Mouse (Mus musculus) forebrain, embryonic 11.5 days (tissue): Measurements from ENCODE around the gene Atxn1. TPM values are rescaled to one million over a fixed set of nuclear protein-coding genes. Genes with fewer than 3 reads are reported as not detected.
A peak's percentile ranks its signal among the peaks of the same experiment; 100 is the strongest.

ENCODE experiments used
- ATAC-seq: fragments of 200-750 bp; cut with Nextera tagmentation; replicated peaks from 2 replicates; pipeline ENCODE4 v1.8.0; 2017; ENCODE audit warnings: moderate TSS enrichment; ENCODE audit not compliant: low FRiP score
- DNase-seq: peaks from one replicate; pipeline ENCODE4 v3.0.0-alpha.2; 2017; ENCODE audit warnings: low spot score
- H3K27ac ChIP-seq: fragments of 300-500 bp; sonication (generic); 2 replicates; pipeline ENCODE4 v1.5.1; 2014; ENCODE audit warnings: low read depth, low read length
- H3K27me3 ChIP-seq: fragments of 300-500 bp; sonication (generic); 2 replicates; pipeline ENCODE4 v1.6.1; 2014; ENCODE audit warnings: mild to moderate bottlenecking, low read length, mixed read lengths; ENCODE audit not compliant: control insufficient read depth, insufficient read depth
- H3K36me3 ChIP-seq: fragments of 300-500 bp; sonication (generic); 2 replicates; pipeline ENCODE4 v1.6.1; 2014; ENCODE audit warnings: mild to moderate bottlenecking, low read length, moderate library complexity, mixed read lengths; ENCODE audit not compliant: control insufficient read depth, insufficient read depth
- H3K4me1 ChIP-seq: fragments of 300-500 bp; sonication (generic); replicated peaks from 2 replicates; pipeline ENCODE4 v1.6.1; 2014; ENCODE audit warnings: low read length, mixed read lengths; ENCODE audit not compliant: control insufficient read depth, insufficient read depth
- H3K4me2 ChIP-seq: fragments of 300-500 bp; sonication (generic); 2 replicates; pipeline ENCODE4 v1.6.1; 2014; ENCODE audit warnings: low read depth, mild to moderate bottlenecking, low read length, moderate library complexity, mixed read lengths; ENCODE audit not compliant: severe bottlenecking
- H3K4me3 ChIP-seq: fragments of 300-500 bp; sonication (generic); 2 replicates; pipeline ENCODE4 v1.5.1; 2014; ENCODE audit warnings: low read depth, low read length
- H3K9ac ChIP-seq: fragments of 300-500 bp; sonication (generic); 2 replicates; pipeline ENCODE4 v1.6.1; 2014; ENCODE audit warnings: low read length
- H3K9me3 ChIP-seq: fragments of 300-500 bp; sonication (generic); 2 replicates; pipeline ENCODE4 v1.6.1; 2016; ENCODE audit warnings: low read length, mixed read lengths; ENCODE audit not compliant: control insufficient read depth
- WGBS: fragments of 180-500 bp; shearing (Covaris S2); extraction: QIAGEN DNeasy Blood & Tissue Kit; methylation state at CpG from one replicate; pipeline ENCODE4 v1.1.7; 2014; 5-methylcytosine and 5-hydroxymethylcytosine counted together
- polyA plus RNA-seq: library from polyadenylated mRNA; unstranded; fragments of >200 nt; fragmentation: Nextera tagmentation; extraction: Ambion mirVana; gene quantifications from 2 replicates; pipeline ENCODE4 v1.2.1, GENCODE M21; 2014

The Atxn1 gene
- polyA plus RNA-seq, 1 experiment from 2014 or later = 3.3 TPM

DNA sequence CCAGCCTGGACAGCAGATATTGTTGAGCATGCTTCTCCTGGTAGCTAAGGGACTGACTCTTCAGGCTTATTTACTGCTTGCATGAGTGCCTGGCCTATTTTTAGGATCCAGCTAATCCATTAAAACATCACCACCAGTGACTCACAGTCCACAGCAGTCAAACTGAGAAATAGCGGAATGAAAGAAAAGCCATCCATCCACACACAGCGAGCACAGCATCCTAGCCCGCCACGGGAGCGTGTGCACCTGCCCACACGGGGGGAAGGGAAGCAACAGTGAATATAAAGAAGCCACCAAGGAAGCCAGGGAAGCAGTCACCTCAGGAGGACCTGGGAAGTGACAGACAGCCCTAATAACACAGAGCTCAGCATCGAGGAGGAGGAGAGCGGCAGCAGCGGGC, 402.8 kb downstream of the Atxn1 start:
- H3K4me3 ChIP-seq = no peak overlapping the region
- H3K36me3 ChIP-seq = no peaks in the 10 kb centered on the region
- DNase-seq (no peak), ATAC-seq (no peak)
- H3K9me3 ChIP-seq = no peaks in the 10 kb centered on the region
- H3K27me3 ChIP-seq = no peaks in the 10 kb centered on the region
- H3K9ac ChIP-seq = no peak overlapping the region
- no peak overlapping the region for H3K27ac ChIP-seq
- peaks cover 2% of the 10 kb centered on the region; the same call in 1 of the 2 replicates for H3K4me1 ChIP-seq
- 83% methylated on average over 9 of the region's 9 CpGs for WGBS
- H3K4me2 ChIP-seq = no peak overlapping the region

DNA sequence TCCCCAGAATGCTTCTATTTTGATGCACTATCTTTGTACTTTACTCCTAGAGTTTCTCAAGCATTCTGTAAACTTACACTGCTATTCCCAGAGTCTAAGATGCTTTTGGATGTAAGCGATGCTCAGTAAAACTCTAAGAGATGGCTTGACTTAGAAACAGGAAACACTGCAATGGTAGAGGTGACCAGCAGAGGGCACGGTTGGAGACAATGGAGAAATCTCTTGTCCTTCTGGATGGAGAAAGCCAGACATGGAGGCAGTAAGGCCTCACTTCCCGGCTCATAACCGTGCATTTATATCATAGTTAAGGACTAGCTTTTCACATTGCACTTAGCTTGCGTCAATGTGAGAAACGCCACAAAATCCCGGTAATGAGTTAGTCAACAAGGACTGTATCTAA, 404.3 kb downstream of the Atxn1 start:
- Histone ChIP-seq H3K4me3 (no peak overlapping the region), H3K4me2 (no peak overlapping the region), H3K9me3 (no peaks in the 10 kb centered on the region), H3K9ac (no peak overlapping the region), H3K36me3 (no peaks in the 10 kb centered on the region), H3K27ac (no peak overlapping the region), H3K4me1 (peaks cover 2% of the 10 kb centered on the region; the same call in 1 of the 2 replicates), H3K27me3 (no peaks in the 10 kb centered on the region)
- DNase-seq = no peak
- 77% methylated on average over 7 of the region's 7 CpGs for WGBS
- no peak for ATAC-seq

- Histone ChIP-seq H3K4me1 (peaks cover 2% of the 10 kb centered on the region; the same call in 1 of the 2 replicates), H3K4me3 (no peak overlapping the region), H3K9ac (no peak overlapping the region), H3K36me3 (no peaks in the 10 kb centered on the region), H3K27ac (no peak overlapping the region), H3K27me3 (no peaks in the 10 kb centered on the region), H3K9me3 (no peaks in the 10 kb centered on the region), H3K4me2 (no peak overlapping the region)
- DNase-seq (no peak), ATAC-seq (no peak)
- WGBS = 92% methylated on average over 3 of the region's 3 CpGs
Observed at GRCm38 (mm10) chr13:45559258-45559657, 405.6 kb downstream of the Atxn1 start.

DNA sequence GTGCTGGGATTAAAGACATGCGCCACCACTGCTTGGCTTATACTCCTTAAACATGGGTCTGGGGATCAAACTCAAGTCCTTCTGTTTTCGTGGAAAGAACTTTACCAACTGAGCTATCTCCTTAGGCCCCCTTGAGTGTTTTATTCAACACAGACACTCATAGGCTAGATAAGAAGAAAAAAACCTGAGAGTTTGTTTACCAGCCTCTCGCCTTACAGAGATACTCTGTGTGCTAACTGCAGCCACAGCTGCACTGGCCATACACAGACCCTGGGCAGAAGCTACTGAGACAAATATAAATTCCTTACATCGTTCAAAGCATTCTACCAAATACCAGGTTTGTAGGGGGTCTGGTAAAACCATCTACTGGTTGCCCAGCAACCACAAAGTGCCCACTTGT, 406.4 kb downstream of the Atxn1 start:
- ATAC-seq (no peak), DNase-seq (no peak)
- no peak overlapping the region for H3K27ac ChIP-seq
- WGBS = 72% methylated on average over 4 of the region's 4 CpGs
- no peaks in the 10 kb centered on the region for H3K27me3 ChIP-seq
- H3K9me3 ChIP-seq = no peaks in the 10 kb centered on the region
- H3K36me3 ChIP-seq = no peaks in the 10 kb centered on the region
- no peak overlapping the region for H3K4me3 ChIP-seq
- peaks cover 2% of the 10 kb centered on the region; the same call in 1 of the 2 replicates for H3K4me1 ChIP-seq
- H3K4me2 ChIP-seq = no peak overlapping the region
- no peak overlapping the region for H3K9ac ChIP-seq

DNA sequence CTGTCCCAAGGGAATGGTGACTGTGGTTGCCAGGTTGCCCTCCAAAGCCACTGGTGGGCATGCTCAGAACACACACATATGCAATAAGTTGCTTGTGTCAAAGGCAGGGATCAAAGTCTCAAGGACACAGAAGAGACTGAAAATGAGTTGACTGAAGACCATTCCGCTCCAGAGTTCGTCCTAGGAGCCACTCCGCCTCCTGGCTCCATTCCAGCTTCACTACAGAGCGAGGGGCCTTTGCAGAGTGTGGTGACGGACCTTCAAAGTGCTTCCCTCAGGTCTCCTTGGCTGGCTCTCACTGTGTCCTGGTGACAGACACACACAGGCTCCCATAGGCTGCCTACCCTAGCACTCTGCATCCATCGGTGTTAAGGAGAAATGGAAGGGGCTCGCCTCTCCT, 411.1 kb downstream of the Atxn1 start:
- H3K27ac ChIP-seq = no peak overlapping the region
- H3K4me3 ChIP-seq = no peak overlapping the region
- no peaks in the 10 kb centered on the region for H3K36me3 ChIP-seq
- no peaks in the 10 kb centered on the region for H3K9me3 ChIP-seq
- ATAC-seq (no peak), DNase-seq (no peak)
- no peak overlapping the region for H3K4me2 ChIP-seq
- no peaks in the 10 kb centered on the region for H3K27me3 ChIP-seq
- WGBS = 77% methylated on average over 7 of the region's 7 CpGs
- peaks cover 2% of the 10 kb centered on the region; the same call in 1 of the 2 replicates for H3K4me1 ChIP-seq
- H3K9ac ChIP-seq = no peak overlapping the region

- no peak for ATAC-seq
Observed at GRCm38 (mm10) chr13:45547549-45547948, 417.3 kb downstream of the Atxn1 start.

GRCm38 (mm10) chr13:45546946-45547345, 417.9 kb downstream of the Atxn1 start:
- H3K4me3 ChIP-seq = no peak overlapping the region
- H3K27me3 ChIP-seq = no peaks in the 10 kb centered on the region
- H3K9ac ChIP-seq = no peak overlapping the region
- no peak overlapping the region for H3K27ac ChIP-seq
- H3K4me1 ChIP-seq = no peaks in the 10 kb centered on the region
- no peaks in the 10 kb centered on the region for H3K36me3 ChIP-seq
- 93% methylated on average over 4 of the region's 4 CpGs for WGBS
- H3K9me3 ChIP-seq = no peaks in the 10 kb centered on the region
- DNase-seq = no peak
- H3K4me2 ChIP-seq = no peak overlapping the region
- ATAC-seq = no peak

More at GRCm38 (mm10) chr13:45547549-45547948, 417.3 kb downstream of the Atxn1 start:
- no peak overlapping the region for H3K4me3 ChIP-seq
- no peaks in the 10 kb centered on the region for H3K36me3 ChIP-seq
- H3K27me3 ChIP-seq = no peaks in the 10 kb centered on the region
- WGBS = 84% methylated on average over 5 of the region's 5 CpGs
- H3K4me1 ChIP-seq = no peaks in the 10 kb centered on the region
- H3K9ac ChIP-seq = no peak overlapping the region
- no peak overlapping the region for H3K4me2 ChIP-seq
- H3K27ac ChIP-seq = no peak overlapping the region
- DNase-seq = no peak
- H3K9me3 ChIP-seq = no peaks in the 10 kb centered on the region

GRCm38 (mm10) chr13:45545974-45546373, 418.8 kb downstream of the Atxn1 start:
- no peak overlapping the region for H3K9ac ChIP-seq
- no peak overlapping the region for H3K27ac ChIP-seq
- H3K36me3 ChIP-seq = no peaks in the 10 kb centered on the region
- no peaks in the 10 kb centered on the region for H3K9me3 ChIP-seq
- H3K27me3 ChIP-seq = no peaks in the 10 kb centered on the region
- DNase-seq (no peak), ATAC-seq (no peak)
- H3K4me2 ChIP-seq = no peak overlapping the region
- H3K4me1 ChIP-seq = no peaks in the 10 kb centered on the region
- WGBS = 90% methylated on average over 13 of the region's 13 CpGs
- H3K4me3 ChIP-seq = no peak overlapping the region

DNA sequence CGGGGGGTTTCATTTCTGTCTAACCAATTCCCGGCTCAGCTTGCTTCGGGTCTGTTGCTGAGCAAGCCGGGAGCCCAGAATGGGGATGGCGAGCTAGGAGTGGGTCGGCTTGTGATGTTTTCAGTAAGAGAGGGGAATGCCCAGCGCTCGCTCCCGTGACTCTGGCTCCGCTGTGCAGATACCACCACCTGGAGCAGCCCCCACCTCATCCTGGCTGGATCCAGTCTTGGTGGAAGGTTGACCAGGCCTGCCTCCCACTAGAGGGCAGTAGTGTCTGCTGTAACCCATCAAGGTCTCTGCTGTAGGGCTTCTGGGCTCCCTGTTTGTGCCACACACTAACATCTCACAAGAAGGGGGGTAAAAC, 425.6 kb downstream of the Atxn1 start:
- 6% methylated on average over 10 of the region's 10 CpGs for WGBS
- no peaks in the 10 kb centered on the region for H3K36me3 ChIP-seq
- H3K9ac ChIP-seq = peak overlapping the region; percentile 55
- no peak overlapping the region for H3K27ac ChIP-seq
- 0 out of 2 replicates have a peak, but pooled peaks cover 2% of the 10 kb centered on the region for H3K4me1 ChIP-seq
- peak overlapping the region; percentile 61 for H3K4me2 ChIP-seq
- DNase-seq (peak; percentile 90), ATAC-seq (peak; percentile 90)
- peak overlapping the region; percentile 35 for H3K4me3 ChIP-seq
- no peaks in the 10 kb centered on the region for H3K9me3 ChIP-seq
- H3K27me3 ChIP-seq = no peaks in the 10 kb centered on the region
